Mouse (Mus musculus) forebrain, embryonic 11.5 days (tissue): Measurements from ENCODE around the gene Tmbim6. TPM values are rescaled to one million over a fixed set of nuclear protein-coding genes. Genes with fewer than 3 reads are reported as not detected.
"Not testable (repeated sequence)": the region's sequence is repeated elsewhere in the genome, so short reads cannot be mapped to it uniquely, and the experiment has no call there.

Source experiments
- ATAC-seq: fragments of 200-750 bp; cut with Nextera tagmentation; replicated peaks from 2 replicates; pipeline ENCODE4 v1.8.0; 2017; ENCODE audit warnings: moderate TSS enrichment; ENCODE audit not compliant: low FRiP score
- DNase-seq: peaks from one replicate; pipeline ENCODE4 v3.0.0-alpha.2; 2017; ENCODE audit warnings: low spot score
- H3K27ac ChIP-seq: fragments of 300-500 bp; sonication (generic); 2 replicates; pipeline ENCODE4 v1.5.1; 2014; ENCODE audit warnings: low read depth, low read length
- H3K27me3 ChIP-seq: fragments of 300-500 bp; sonication (generic); 2 replicates; pipeline ENCODE4 v1.6.1; 2014; ENCODE audit warnings: mild to moderate bottlenecking, low read length, mixed read lengths; ENCODE audit not compliant: control insufficient read depth, insufficient read depth
- H3K36me3 ChIP-seq: fragments of 300-500 bp; sonication (generic); 2 replicates; pipeline ENCODE4 v1.6.1; 2014; ENCODE audit warnings: mild to moderate bottlenecking, low read length, moderate library complexity, mixed read lengths; ENCODE audit not compliant: control insufficient read depth, insufficient read depth
- H3K4me1 ChIP-seq: fragments of 300-500 bp; sonication (generic); replicated peaks from 2 replicates; pipeline ENCODE4 v1.6.1; 2014; ENCODE audit warnings: low read length, mixed read lengths; ENCODE audit not compliant: control insufficient read depth, insufficient read depth
- H3K4me2 ChIP-seq: fragments of 300-500 bp; sonication (generic); 2 replicates; pipeline ENCODE4 v1.6.1; 2014; ENCODE audit warnings: low read depth, mild to moderate bottlenecking, low read length, moderate library complexity, mixed read lengths; ENCODE audit not compliant: severe bottlenecking
- H3K4me3 ChIP-seq: fragments of 300-500 bp; sonication (generic); 2 replicates; pipeline ENCODE4 v1.5.1; 2014; ENCODE audit warnings: low read depth, low read length
- H3K9ac ChIP-seq: fragments of 300-500 bp; sonication (generic); 2 replicates; pipeline ENCODE4 v1.6.1; 2014; ENCODE audit warnings: low read length
- H3K9me3 ChIP-seq: fragments of 300-500 bp; sonication (generic); 2 replicates; pipeline ENCODE4 v1.6.1; 2016; ENCODE audit warnings: low read length, mixed read lengths; ENCODE audit not compliant: control insufficient read depth
- WGBS: fragments of 180-500 bp; shearing (Covaris S2); extraction: QIAGEN DNeasy Blood & Tissue Kit; methylation state at CpG from one replicate; pipeline ENCODE4 v1.1.7; 2014; 5-methylcytosine and 5-hydroxymethylcytosine counted together
- polyA plus RNA-seq: library from polyadenylated mRNA; unstranded; fragments of >200 nt; fragmentation: Nextera tagmentation; extraction: Ambion mirVana; gene quantifications from 2 replicates; pipeline ENCODE4 v1.2.1, GENCODE M21; 2014

The Tmbim6 gene
- polyA plus RNA-seq, 1 experiment from 2014 or later, result 229 TPM

DNA sequence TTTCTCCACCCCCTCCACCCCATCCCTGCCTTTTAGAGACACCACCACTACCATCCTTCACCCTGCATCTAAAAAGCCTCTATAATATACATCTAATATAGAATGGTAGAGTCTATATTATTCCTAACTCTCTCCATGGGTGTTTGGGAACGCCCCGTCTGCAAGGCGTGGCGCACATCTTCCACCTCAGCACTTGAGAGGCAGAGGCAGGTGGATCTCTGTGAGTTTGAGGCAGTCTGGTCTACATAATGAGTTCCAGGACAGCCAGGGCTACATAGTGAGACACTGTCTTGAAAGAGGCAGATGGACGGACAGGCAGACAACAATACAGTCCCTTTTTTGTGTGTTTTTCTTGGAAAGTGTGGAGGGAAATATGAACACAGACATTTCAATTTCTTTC lies 17.6 kb upstream of the Tmbim6 start:
- no peak overlapping the region for H3K4me3 ChIP-seq
- H3K9ac ChIP-seq, result no peak overlapping the region
- 93% methylated on average over 5 of the region's 5 CpGs for WGBS
- ATAC-seq (no peak), DNase-seq (no peak)
- H3K27ac ChIP-seq, result no peak overlapping the region
- H3K27me3 ChIP-seq, result no peaks in the 10 kb centered on the region
- H3K36me3 ChIP-seq, result no peaks in the 10 kb centered on the region
- H3K9me3 ChIP-seq, result no peaks in the 10 kb centered on the region; the same call in 1 of the 2 replicates
- no peaks in the 10 kb centered on the region for H3K4me1 ChIP-seq
- no peak overlapping the region for H3K4me2 ChIP-seq

GRCm38 (mm10) chr15:99375581-99375980 lies 17.1 kb upstream of the Tmbim6 start:
- Histone ChIP-seq H3K27me3 (no peaks in the 10 kb centered on the region), H3K9ac (no peak overlapping the region), H3K36me3 (no peaks in the 10 kb centered on the region), H3K27ac (no peak overlapping the region), H3K4me2 (no peak overlapping the region), H3K9me3 (no peaks in the 10 kb centered on the region; the same call in 1 of the 2 replicates), H3K4me1 (no peaks in the 10 kb centered on the region), H3K4me3 (no peak overlapping the region)
- ATAC-seq, result no peak
- DNase-seq, result no peak
- 93% methylated on average over 3 of the region's 3 CpGs for WGBS

GRCm38 (mm10) chr15:99376240-99376639 lies 16.4 kb upstream of the Tmbim6 start:
- Histone ChIP-seq H3K36me3 (no peaks in the 10 kb centered on the region), H3K4me2 (no peak overlapping the region), H3K27me3 (no peaks in the 10 kb centered on the region), H3K4me3 (no peak overlapping the region), H3K27ac (no peak overlapping the region), H3K9ac (no peak overlapping the region), H3K4me1 (no peaks in the 10 kb centered on the region), H3K9me3 (no peaks in the 10 kb centered on the region; the same call in 1 of the 2 replicates)
- WGBS, result 92% methylated on average over 5 of the region's 5 CpGs
- DNase-seq, result no peak
- ATAC-seq, result no peak

GRCm38 (mm10) chr15:99382893-99383292 lies 9.8 kb upstream of the Tmbim6 start:
- H3K9me3 ChIP-seq, result no peaks in the 10 kb centered on the region; the same call in 1 of the 2 replicates
- no peaks in the 10 kb centered on the region for H3K27me3 ChIP-seq
- H3K4me3 ChIP-seq, result no peak overlapping the region
- no peak overlapping the region for H3K27ac ChIP-seq
- no peaks in the 10 kb centered on the region for H3K4me1 ChIP-seq
- DNase-seq (no peak), ATAC-seq (no peak)
- H3K9ac ChIP-seq, result no peak overlapping the region
- no peak overlapping the region for H3K4me2 ChIP-seq
- no peaks in the 10 kb centered on the region for H3K36me3 ChIP-seq

GRCm38 (mm10) chr15:99384071-99384470 lies 8.6 kb upstream of the Tmbim6 start:
- no peaks in the 10 kb centered on the region for H3K4me1 ChIP-seq
- H3K4me2 ChIP-seq, result no peak overlapping the region
- ATAC-seq, result no peak
- H3K36me3 ChIP-seq, result no peaks in the 10 kb centered on the region
- H3K27me3 ChIP-seq, result no peaks in the 10 kb centered on the region
- no peak overlapping the region for H3K4me3 ChIP-seq
- H3K27ac ChIP-seq, result no peak overlapping the region
- 70% methylated on average over 6 of the region's 6 CpGs for WGBS
- H3K9me3 ChIP-seq, result no peaks in the 10 kb centered on the region
- no peak overlapping the region for H3K9ac ChIP-seq
- DNase-seq, result no peak

- H3K4me2 ChIP-seq, H3K4me1 ChIP-seq, H3K4me3 ChIP-seq, H3K9me3 ChIP-seq, H3K27ac ChIP-seq, ATAC-seq, H3K9ac ChIP-seq, H3K36me3 ChIP-seq, DNase-seq, H3K27me3 ChIP-seq: not testable (repeated sequence)
- 73% methylated on average over 3 of the region's 3 CpGs for WGBS
Observed at GRCm38 (mm10) chr15:99386110-99386509, 6.6 kb upstream of the Tmbim6 start.

DNA sequence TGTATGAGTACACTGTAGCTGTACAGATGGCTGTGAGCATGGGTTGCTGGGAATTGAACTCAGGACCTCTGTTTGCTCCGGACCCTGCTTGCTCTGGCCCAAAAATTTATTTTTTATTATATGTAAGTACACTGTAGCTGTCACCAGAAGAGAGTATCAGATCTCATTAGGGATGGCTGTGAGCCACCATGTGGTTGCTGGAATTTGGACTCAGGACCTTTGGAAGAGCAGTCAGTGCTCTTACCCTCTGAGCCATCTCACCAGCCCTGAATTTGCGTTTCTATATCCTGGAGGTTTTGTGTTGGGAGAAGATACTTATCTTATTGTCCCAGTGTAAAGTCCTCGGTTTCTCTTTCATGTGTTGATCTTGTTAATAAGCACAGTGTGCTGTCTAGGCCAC lies 5.9 kb upstream of the Tmbim6 start:
- ATAC-seq (no peak), DNase-seq (no peak)
- Histone ChIP-seq H3K27ac (no peak overlapping the region), H3K4me1 (no peaks in the 10 kb centered on the region), H3K36me3 (no peaks in the 10 kb centered on the region), H3K4me2 (no peak overlapping the region), H3K27me3 (no peaks in the 10 kb centered on the region), H3K9me3 (no peaks in the 10 kb centered on the region), H3K4me3 (no peak overlapping the region), H3K9ac (no peak overlapping the region)
- 78% methylated on average over 3 of the region's 3 CpGs for WGBS

GRCm38 (mm10) chr15:99387976-99388375 lies 4.7 kb upstream of the Tmbim6 start:
- Histone ChIP-seq H3K27ac (no peak overlapping the region), H3K9me3 (no peaks in the 10 kb centered on the region), H3K4me3 (no peak overlapping the region), H3K27me3 (no peaks in the 10 kb centered on the region), H3K4me1 (no peaks in the 10 kb centered on the region), H3K36me3 (no peaks in the 10 kb centered on the region), H3K4me2 (no peak overlapping the region), H3K9ac (no peak overlapping the region)
- DNase-seq (no peak), ATAC-seq (no peak)
- WGBS, result 78% methylated on average over 4 of the region's 4 CpGs

- ATAC-seq, result no peak
Observed at GRCm38 (mm10) chr15:99390472-99391401, 1.9 kb upstream of the Tmbim6 start.

More at GRCm38 (mm10) chr15:99390472-99391401, 1.9 kb upstream of the Tmbim6 start:
- H3K4me1 ChIP-seq, result peaks cover 9% of the 10 kb centered on the region; the same call in 1 of the 2 replicates
- H3K9ac ChIP-seq, result no peak overlapping the region
- H3K36me3 ChIP-seq, result no peaks in the 10 kb centered on the region
- H3K9me3 ChIP-seq, result no peaks in the 10 kb centered on the region
- 70% methylated on average over 7 of the region's 7 CpGs for WGBS
- no peak overlapping the region for H3K4me3 ChIP-seq
- no peak for DNase-seq
- no peaks in the 10 kb centered on the region for H3K27me3 ChIP-seq
- no peak overlapping the region for H3K4me2 ChIP-seq
- H3K27ac ChIP-seq, result no peak overlapping the region
